Mouse (Mus musculus): ENCODE results near the gene Glis3.
A peak's percentile ranks its signal among the peaks of the same experiment; 100 is the strongest.

The Glis3 gene

GRCm38 (mm10) chr19:28305510-28305909 is 374.4 kb downstream of the Glis3 start:
- no peak for DNase-seq

- DNase-seq, result no peak
These were observed 377.0 kb downstream of the Glis3 start for GRCm38 (mm10) chr19:28302831-28303242.

- peak in 1 of 2 experiments; percentile 45 for DNase-seq
These were observed 379.7 kb downstream of the Glis3 start for GRCm38 (mm10) chr19:28300226-28300625.

GRCm38 (mm10) chr19:28299211-28299775 is 380.6 kb downstream of the Glis3 start:
- peak; percentile 68 to 92 for DNase-seq

GRCm38 (mm10) chr19:28298669-28299068 is 381.2 kb downstream of the Glis3 start:
- no peak for DNase-seq

- DNase-seq, result no peak
These were observed 388.3 kb downstream of the Glis3 start for GRCm38 (mm10) chr19:28291596-28291995.

GRCm38 (mm10) chr19:28289457-28289856 is 390.4 kb downstream of the Glis3 start:
- DNase-seq, result no peak

- peak; percentile 14 to 59 for DNase-seq
These were observed 392.4 kb downstream of the Glis3 start for GRCm38 (mm10) chr19:28287431-28287830.

- no peak for DNase-seq
These were observed 395.7 kb downstream of the Glis3 start for GRCm38 (mm10) chr19:28284098-28284569.

- no peak for DNase-seq
These were observed 396.4 kb downstream of the Glis3 start for GRCm38 (mm10) chr19:28283241-28284097.

GRCm38 (mm10) chr19:28281405-28281804 is 398.5 kb downstream of the Glis3 start:
- peak; percentile 59 to 75 for DNase-seq

GRCm38 (mm10) chr19:28277104-28277503 is 402.8 kb downstream of the Glis3 start:
- no peak for DNase-seq

GRCm38 (mm10) chr19:28274501-28274900 is 405.4 kb downstream of the Glis3 start:
- DNase-seq, result no peak

- DNase-seq, result no peak
These were observed 405.9 kb downstream of the Glis3 start for GRCm38 (mm10) chr19:28273946-28274345.

GRCm38 (mm10) chr19:28266850-28267249 is 413.0 kb downstream of the Glis3 start:
- no peak for DNase-seq

GRCm38 (mm10) chr19:28265776-28266175 is 414.1 kb downstream of the Glis3 start:
- no peak for DNase-seq

GRCm38 (mm10) chr19:28258907-28259675 is 420.8 kb downstream of the Glis3 start:
- no peak for DNase-seq

- no peak for DNase-seq
These were observed 421.4 kb downstream of the Glis3 start for GRCm38 (mm10) chr19:28258480-28258879.

GRCm38 (mm10) chr19:28247345-28247744 is 432.5 kb downstream of the Glis3 start:
- no peak for DNase-seq

- DNase-seq, result no peak
These were observed 433.7 kb downstream of the Glis3 start for GRCm38 (mm10) chr19:28246186-28246585.

- DNase-seq, result no peak
These were observed 441.8 kb downstream of the Glis3 start for GRCm38 (mm10) chr19:28238073-28238472.

- DNase-seq, result no peak
These were observed 442.3 kb downstream of the Glis3 start for GRCm38 (mm10) chr19:28237621-28238020.

- DNase-seq, result peak; percentile 26 to 55
These were observed 444.3 kb downstream of the Glis3 start for GRCm38 (mm10) chr19:28235571-28235970.
